Mouse (Mus musculus): ENCODE measurements around the gene Pnp2. TPM values are rescaled to one million over a fixed set of nuclear protein-coding genes. Genes with fewer than 3 reads are reported as not detected.
"Not testable (repeated sequence)": the region's sequence is repeated elsewhere in the genome, so short reads cannot be mapped to it uniquely, and the experiment has no call there.

Pnp2 gene
- 1.5 and 5.4 TPM in 2 replicates for total RNA-seq (2017)

- ATAC-seq (replicated peaks; ENCODE audit: low read depth, poor library complexity, severe bottlenecking) = peak; percentile 78
Measured at GRCm38 (mm10) chr14:50955942-50956508, at the start of gene Pnp2. Gene Pnp2 (plus strand): TSS chr14:50955992.

- ATAC-seq (replicated peaks; ENCODE audit: low read depth, poor library complexity, severe bottlenecking) = no peak
Measured at GRCm38 (mm10) chr14:50908126-50908525, 47.7 kb upstream of the Pnp2 start.

GRCm38 (mm10) chr14:50911356-50911755, 44.4 kb upstream of the Pnp2 start:
- no peak for ATAC-seq (replicated peaks; ENCODE audit: low read depth, poor library complexity, severe bottlenecking)

- not testable (repeated sequence) for ATAC-seq (replicated peaks; ENCODE audit: low read depth, poor library complexity, severe bottlenecking)
Measured at GRCm38 (mm10) chr14:50923437-50923836, 32.4 kb upstream of the Pnp2 start.

- peak; percentile 87 for ATAC-seq (replicated peaks; ENCODE audit: low read depth, poor library complexity, severe bottlenecking)
Measured at GRCm38 (mm10) chr14:50924281-50925064, 31.3 kb upstream of the Pnp2 start, which contains the start of the genes Osgep and Apex1. Gene Osgep (minus strand): TSS chr14:50924893. Gene Apex1 (plus strand): TSS chr14:50924968.

GRCm38 (mm10) chr14:50925111-50925920, 30.5 kb upstream of the Pnp2 start:
- ATAC-seq (replicated peaks; ENCODE audit: low read depth, poor library complexity, severe bottlenecking) = peak; percentile 40

- ATAC-seq (replicated peaks; ENCODE audit: low read depth, poor library complexity, severe bottlenecking) = no peak
Measured at GRCm38 (mm10) chr14:50927366-50927765, 28.4 kb upstream of the Pnp2 start.

- no peak for ATAC-seq (replicated peaks; ENCODE audit: low read depth, poor library complexity, severe bottlenecking)
Measured at GRCm38 (mm10) chr14:50929951-50930350, 25.8 kb upstream of the Pnp2 start.

- no peak; the same call in 1 of the 2 replicates for ATAC-seq (replicated peaks; ENCODE audit: low read depth, poor library complexity, severe bottlenecking)
Measured at GRCm38 (mm10) chr14:50930377-50930753, 25.4 kb upstream of the Pnp2 start.

GRCm38 (mm10) chr14:50930754-50931492, 24.9 kb upstream of the Pnp2 start, which contains the start of the genes Pip4p1 and Pnp:
Gene Pip4p1 (minus strand): TSS chr14:50930856.
Gene Pnp (plus strand): TSS chr14:50931082.
- peak; percentile 96 for ATAC-seq (replicated peaks; ENCODE audit: low read depth, poor library complexity, severe bottlenecking)

GRCm38 (mm10) chr14:50931493-50932020, 24.2 kb upstream of the Pnp2 start:
- ATAC-seq (replicated peaks; ENCODE audit: low read depth, poor library complexity, severe bottlenecking) = no peak

- ATAC-seq (replicated peaks; ENCODE audit: low read depth, poor library complexity, severe bottlenecking) = no peak
Measured at GRCm38 (mm10) chr14:50936649-50937048, 19.1 kb upstream of the Pnp2 start.

- ATAC-seq (replicated peaks; ENCODE audit: low read depth, poor library complexity, severe bottlenecking) = 0 out of 2 replicates have a peak, but pooled peaks have one; percentile 22
Measured at GRCm38 (mm10) chr14:50938119-50938908, 17.5 kb upstream of the Pnp2 start.

GRCm38 (mm10) chr14:50938940-50939339, 16.9 kb upstream of the Pnp2 start:
- peak; percentile 66 for ATAC-seq (replicated peaks; ENCODE audit: low read depth, poor library complexity, severe bottlenecking)

- peak; percentile 92 for ATAC-seq (replicated peaks; ENCODE audit: low read depth, poor library complexity, severe bottlenecking)
Measured at GRCm38 (mm10) chr14:50943932-50944667, 11.7 kb upstream of the Pnp2 start, which contains the start of gene Gm49342. Gene Gm49342 (plus strand): TSS chr14:50944517.

GRCm38 (mm10) chr14:50944668-50945033, 11.1 kb upstream of the Pnp2 start:
- ATAC-seq (replicated peaks; ENCODE audit: low read depth, poor library complexity, severe bottlenecking) = peak; percentile 74

GRCm38 (mm10) chr14:50945081-50945480, 10.7 kb upstream of the Pnp2 start:
- not testable (repeated sequence) for ATAC-seq (replicated peaks; ENCODE audit: low read depth, poor library complexity, severe bottlenecking)

- not testable (repeated sequence) for ATAC-seq (replicated peaks; ENCODE audit: low read depth, poor library complexity, severe bottlenecking)
Measured at GRCm38 (mm10) chr14:50945526-50945925, 10.3 kb upstream of the Pnp2 start.
